Mouse (Mus musculus) heart, adult 2 months (tissue): ENCODE data around the gene Ndufs4. TPM values are rescaled to one million over a fixed set of nuclear protein-coding genes. Genes with fewer than 3 reads are reported as not detected.
A peak's percentile ranks its signal among the peaks of the same experiment; 100 is the strongest.

Source experiments
- DNase-seq, 2 experiments: peaks; one replicate each; pipeline ENCODE4 v3.0.0; 2021
- H3K27ac ChIP-seq: fragments of 200-600 bp; 2 replicates; pipeline ENCODE4 v1.8.1; 2022
- H3K27me3 ChIP-seq: fragments of 200-500 bp; 2 replicates; pipeline ENCODE4 v1.6.1; 2012; ENCODE audit warnings: mild to moderate bottlenecking, low read length, inconsistent platforms, mixed read lengths; ENCODE audit not compliant: control insufficient read depth, insufficient read depth
- H3K36me3 ChIP-seq: fragments of 200-500 bp; 2 replicates; pipeline ENCODE4 v1.6.1; 2012; ENCODE audit warnings: low read length, inconsistent platforms; ENCODE audit not compliant: control insufficient read depth, insufficient read depth
- H3K4me1 ChIP-seq: fragments of 200-500 bp; 2 replicates; pipeline ENCODE4 v1.6.1; 2011; ENCODE audit warnings: low read length; ENCODE audit not compliant: control insufficient read depth, insufficient read depth
- H3K4me3 ChIP-seq: fragments of 200-600 bp; 2 replicates; pipeline ENCODE4 v1.8.1; 2022
- H3K79me2 ChIP-seq: fragments of 200-500 bp; replicated peaks from 2 replicates; pipeline ENCODE4 v1.6.1; 2012; ENCODE audit warnings: mild to moderate bottlenecking, inconsistent platforms, low read length, moderate library complexity, mixed read lengths; ENCODE audit not compliant: control insufficient read depth, insufficient read depth
- H3K9ac ChIP-seq: fragments of 200-500 bp; 2 replicates; pipeline ENCODE4 v1.6.1; 2012; ENCODE audit warnings: low read depth, mild to moderate bottlenecking, control low read depth, inconsistent platforms, low read length, mixed read lengths
- CTCF ChIP-seq: fragments of 200-600 bp; IDR thresholded peaks from 2 replicates; pipeline ENCODE4 v1.8.1; 2022; ENCODE audit warnings: antibody characterized with exemption, mild to moderate bottlenecking, moderate library complexity
- EP300 ChIP-seq: fragments of 200-500 bp; IDR thresholded peaks from 2 replicates; pipeline ENCODE4 v1.6.1; 2011; ENCODE audit warnings: low read depth, low read length, control low read depth; ENCODE audit not compliant: insufficient read depth
- POLR2A ChIP-seq: fragments of 200-500 bp; IDR thresholded peaks from 2 replicates; pipeline ENCODE4 v1.6.1; 2011; ENCODE audit warnings: mild to moderate bottlenecking, low read depth, low read length, control low read depth; ENCODE audit not compliant: insufficient read depth
- WGBS: fragments of 180-500 bp; shearing (Covaris S2); methylation state at CpG from one replicate; pipeline ENCODE4 v1.1.7; 2018; 5-methylcytosine and 5-hydroxymethylcytosine counted together
- intact Hi-C: fragments of 180-260 bp; cut with DNase I; formaldehyde crosslinking; loops from one replicate; pipeline ENCODE4 v1.15.1; 2025
- long read RNA-seq: library from polyadenylated mRNA; stranded (forward); transcript quantifications from one replicate; pipeline ENCODE4 v2.0.0, GENCODE M21; 2021
- polyA plus RNA-seq: library from polyadenylated mRNA; depleted of rRNA; stranded (reverse); fragments of >200 nt; gene quantifications from 2 replicates; pipeline ENCODE4 v1.2.3, GENCODE M21; 2012; rRNA removed
- total RNA-seq, 2 experiments: library from RNA; stranded (reverse); gene quantifications; 2 replicates each; pipeline ENCODE4 v1.2.3; 2021

The Ndufs4 gene
- total RNA-seq (100 to 1,000 TPM; 493 to 588 TPM), polyA plus RNA-seq (173 and 185 TPM in 2 replicates)
- long read RNA-seq, transcript Ndufs4-201 (5 exons, 1,698 nt) = major isoform, 245 of 265 reads
- long read RNA-seq, partial matches to known transcripts = 12 of 265 reads
- long read RNA-seq, other reads (novel, unspliced or antisense) = 3 of 265 reads

DNA sequence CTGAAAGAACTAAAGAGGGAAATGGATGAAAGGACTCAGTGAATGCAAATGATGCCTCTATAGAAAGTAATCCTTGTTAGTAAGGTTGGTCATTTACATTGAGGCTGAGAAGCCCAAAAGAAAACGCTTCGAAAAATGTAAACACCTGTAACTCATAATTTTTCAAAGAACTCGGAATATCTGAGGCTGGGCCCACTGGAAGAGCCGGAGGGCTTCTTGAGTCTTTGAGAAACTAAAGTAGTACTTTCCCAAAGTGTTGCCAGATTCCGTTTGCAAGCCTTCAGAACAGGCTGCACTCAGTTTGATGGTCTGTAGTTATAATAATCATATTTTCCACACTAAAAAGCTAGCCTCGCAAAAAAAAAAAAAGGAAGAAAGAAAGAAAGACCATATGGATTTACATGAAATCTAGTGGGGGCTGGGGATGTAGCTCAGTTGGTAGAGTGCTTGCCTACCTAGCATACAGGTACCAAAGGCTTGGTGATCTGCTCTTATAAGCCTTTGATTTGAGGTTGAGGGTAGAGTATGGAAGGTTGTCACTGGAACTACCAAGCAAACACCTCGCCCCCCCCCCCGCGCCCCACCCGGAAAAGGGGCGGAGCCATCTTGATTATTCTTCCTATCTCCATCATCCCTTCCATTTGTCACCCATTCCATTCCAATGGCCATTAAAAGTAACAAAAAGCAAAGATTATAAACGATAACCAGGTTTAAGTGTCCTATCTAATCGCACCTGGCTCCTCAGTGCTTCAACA, at the start of gene Ndufs4:
Gene Ndufs4, minus strand, starts transcription at position 48 of the 755 bp plus-strand sequence.
- WGBS = 43% methylated on average over 12 of the region's 13 CpGs
- H3K27ac ChIP-seq = peak within 1 kb of the TSS; percentile 86
- TF ChIP-seq POLR2A (no peak), CTCF (no peak), EP300 (no peak)
- peak within 1 kb of the TSS; percentile 69 for H3K9ac ChIP-seq
- peaks cover 4% of the 10 kb centered on the region for H3K79me2 ChIP-seq
- no peaks in the 10 kb centered on the region for H3K36me3 ChIP-seq
- DNase-seq = no peak
- no peaks in the 10 kb centered on the region for H3K27me3 ChIP-seq
- H3K4me3 ChIP-seq = peak within 1 kb of the TSS; percentile 99
- intact Hi-C loops = loop anchor here (5.0 kb wide), 1 partner anchor 596 kb away; the partner anchor contains the start of gene Arl15
- H3K4me1 ChIP-seq = no peaks in the 10 kb centered on the region

DNA sequence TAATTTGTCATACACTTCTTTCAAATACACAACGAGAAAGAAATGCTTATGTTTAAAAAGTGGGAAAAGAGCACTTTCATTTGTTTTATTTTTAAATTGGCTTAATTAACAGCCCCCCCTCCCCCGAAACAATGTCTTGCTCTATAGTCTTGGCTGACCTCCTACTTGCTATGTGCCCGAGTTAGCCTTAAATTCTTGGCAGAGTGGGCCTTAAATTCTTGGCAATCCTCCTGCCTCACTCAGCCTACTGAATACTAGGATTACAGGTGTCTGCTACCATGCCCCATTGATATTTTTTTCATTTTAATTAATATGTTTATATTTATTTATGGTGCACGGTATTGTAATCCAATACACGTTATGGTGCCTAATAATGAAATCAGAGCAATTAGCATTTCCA, 44.4 kb upstream of the Ndufs4 start:
- Histone ChIP-seq H3K27me3 (no peaks in the 10 kb centered on the region), H3K27ac (no peak overlapping the region), H3K9ac (no peak overlapping the region), H3K79me2 (no peaks in the 10 kb centered on the region), H3K4me1 (no peaks in the 10 kb centered on the region), H3K36me3 (no peaks in the 10 kb centered on the region), H3K4me3 (no peak overlapping the region)
- 52% methylated on average over 5 of the region's 5 CpGs for WGBS
- TF ChIP-seq POLR2A (no peak), EP300 (no peak), CTCF (no peak)
- intact Hi-C loops = no loop called here
- DNase-seq = no peak

DNA sequence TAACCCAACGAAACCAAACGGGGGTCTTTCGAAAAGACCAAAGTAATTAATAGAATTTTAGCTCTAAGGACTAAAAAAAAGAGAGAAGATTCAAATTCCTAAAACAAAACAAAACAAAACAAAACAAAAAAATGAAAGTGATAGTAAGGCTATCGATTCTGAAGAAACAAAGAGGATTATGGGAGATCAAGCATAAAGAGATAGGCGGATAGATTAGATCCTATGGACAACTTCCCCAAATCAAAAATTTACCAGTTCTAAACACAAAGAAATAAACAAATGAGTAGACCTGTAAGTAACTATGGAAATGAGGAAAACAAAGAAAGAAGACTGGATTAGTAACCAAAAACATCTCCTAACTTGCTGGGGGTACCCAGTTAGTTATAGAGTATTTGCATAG, 37.2 kb upstream of the Ndufs4 start:
- Histone ChIP-seq H3K27ac (no peak overlapping the region), H3K27me3 (no peaks in the 10 kb centered on the region), H3K9ac (no peak overlapping the region), H3K4me3 (no peak overlapping the region), H3K79me2 (no peaks in the 10 kb centered on the region), H3K36me3 (no peaks in the 10 kb centered on the region), H3K4me1 (no peaks in the 10 kb centered on the region)
- WGBS = 95% methylated on average over 5 of the region's 5 CpGs
- no peak for DNase-seq
- no peak for TF ChIP-seq CTCF
- no peak for TF ChIP-seq POLR2A
- TF ChIP-seq EP300 = no peak
- intact Hi-C loops = no loop called here

DNA sequence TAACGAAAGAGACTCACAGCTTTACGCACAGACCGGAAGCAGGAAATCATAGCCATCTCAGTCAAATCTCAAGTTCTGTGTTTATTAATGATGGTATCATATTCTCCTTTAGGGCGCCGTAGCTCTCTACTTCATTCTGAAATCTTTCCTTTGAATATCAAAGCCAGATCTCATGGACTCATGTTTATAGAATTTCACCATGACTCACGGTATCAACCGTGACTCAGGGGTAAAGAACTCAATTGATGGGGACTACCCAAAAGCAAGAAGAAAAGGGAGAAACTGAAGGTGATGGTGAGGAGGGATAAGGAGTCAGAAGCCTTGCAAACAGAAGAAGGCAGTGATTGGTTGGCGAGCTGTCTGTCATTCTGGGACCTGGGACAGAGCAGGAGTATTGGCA, 32.2 kb upstream of the Ndufs4 start:
- H3K27me3 ChIP-seq = no peaks in the 10 kb centered on the region
- intact Hi-C loops = no loop called here
- no peaks in the 10 kb centered on the region for H3K4me1 ChIP-seq
- no peak overlapping the region for H3K9ac ChIP-seq
- no peaks in the 10 kb centered on the region for H3K79me2 ChIP-seq
- 64% methylated on average over 8 of the region's 8 CpGs for WGBS
- no peak overlapping the region for H3K4me3 ChIP-seq
- no peak overlapping the region for H3K27ac ChIP-seq
- TF ChIP-seq CTCF (no peak), EP300 (no peak), POLR2A (no peak)
- no peak for DNase-seq
- no peaks in the 10 kb centered on the region for H3K36me3 ChIP-seq

DNA sequence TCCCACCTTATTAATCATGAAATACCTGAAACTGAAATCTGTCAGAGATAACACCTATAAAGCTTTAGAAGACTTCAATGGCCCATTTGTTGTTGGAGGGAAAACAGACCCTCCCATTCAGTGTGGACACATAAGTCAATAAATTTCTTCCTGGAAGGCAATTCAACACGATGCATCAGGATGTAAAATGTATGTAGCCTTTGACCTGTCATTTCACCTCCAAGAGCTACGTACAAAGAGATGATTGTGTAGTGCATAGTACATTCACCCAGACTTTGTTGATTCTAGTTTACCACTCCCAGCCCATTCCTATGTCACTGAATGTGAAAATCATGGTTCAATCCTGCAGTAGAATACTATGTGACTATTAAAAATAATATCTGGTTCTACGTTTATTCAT, 31.3 kb upstream of the Ndufs4 start:
- TF ChIP-seq EP300 (no peak), CTCF (no peak)
- Histone ChIP-seq H3K27me3 (no peaks in the 10 kb centered on the region), H3K79me2 (no peaks in the 10 kb centered on the region), H3K36me3 (no peaks in the 10 kb centered on the region), H3K4me3 (no peak overlapping the region), H3K9ac (no peak overlapping the region), H3K27ac (no peak overlapping the region), H3K4me1 (no peaks in the 10 kb centered on the region)
- intact Hi-C loops = no loop called here
- no peak for DNase-seq
- WGBS = 67% methylated on average over 3 of the region's 3 CpGs

DNA sequence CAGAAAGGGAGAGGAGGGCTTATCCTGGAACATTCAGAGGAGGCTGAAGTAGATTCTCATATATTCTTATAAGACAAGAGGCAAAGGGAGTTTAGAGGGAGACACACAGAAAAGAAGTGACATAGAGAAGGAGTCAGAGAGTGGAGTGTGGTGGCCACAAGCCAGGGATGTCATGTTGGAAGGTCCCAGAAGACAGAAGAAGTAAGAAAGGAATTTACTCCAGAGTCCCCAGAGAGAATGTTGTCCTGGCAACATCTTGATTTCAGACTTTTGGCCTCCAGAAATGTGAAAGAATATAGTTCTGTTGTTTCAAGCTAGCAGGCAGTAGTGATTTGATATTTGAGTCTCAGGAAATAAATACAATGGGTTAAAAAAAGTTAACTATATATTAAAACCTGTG, 24.3 kb upstream of the Ndufs4 start:
- H3K27me3 ChIP-seq = no peaks in the 10 kb centered on the region
- intact Hi-C loops = no loop called here
- H3K27ac ChIP-seq = no peak overlapping the region
- no peak overlapping the region for H3K9ac ChIP-seq
- H3K4me1 ChIP-seq = no peaks in the 10 kb centered on the region
- DNase-seq = peak in 1 of 2 experiments; percentile 9
- H3K36me3 ChIP-seq = no peaks in the 10 kb centered on the region
- H3K4me3 ChIP-seq = no peak overlapping the region
- TF ChIP-seq EP300 = no peak
- TF ChIP-seq POLR2A = no peak
- no peak for TF ChIP-seq CTCF
- no peaks in the 10 kb centered on the region for H3K79me2 ChIP-seq
